26 mouse cellular contexts compared by ENCODE assay signal in genomic region chr12:73464311-73464710, GRCm38 (mm10).
"Had no signal": no experiment of that assay in that cellular context is flagged by ENCODE, and none has a peak within 500 bp of the region (broad histone marks: within the 10 kb centered on the region; RNA-seq: fewer than 3 reads in every experiment).

No protein-coding gene starts in this region.

- ATAC-seq: forebrain, embryonic 13.5 days; forebrain, embryonic 14.5 days; forebrain, embryonic 15.5 days; forebrain, embryonic 16.5 days; forebrain, postnatal 0 days had no signal

- H3K9me3 ChIP-seq: embryonic facial prominence, embryonic 10.5 days; embryonic facial prominence, embryonic 12.5 days; embryonic facial prominence, embryonic 13.5 days; embryonic facial prominence, embryonic 15.5 days; forebrain, embryonic 10.5 days; forebrain, embryonic 12.5 days; forebrain, embryonic 13.5 days; forebrain, embryonic 15.5 days had no signal

- DNase-seq: cerebellum, adult 9-10 months; cerebellum, adult 9-11 months; cerebellum, postnatal 10 days; cerebellum, postnatal 14 days; cerebellum, postnatal 25 days; cerebellum, postnatal 36 days; embryo, embryonic 11 days; forebrain, postnatal 0 days; gastrocnemius, adult 2 months; gastrocnemius, postnatal 10 days; gastrocnemius, postnatal 14 days; gastrocnemius, postnatal 25 days; gastrocnemius, postnatal 36 days; heart, adult 18-20 months; heart, adult 2 months had no signal

- H3K4me1 ChIP-seq: forebrain, embryonic 12.5 days; forebrain, embryonic 13.5 days; forebrain, embryonic 15.5 days had no signal

- H3K27me3 ChIP-seq: embryonic facial prominence, embryonic 12.5 days; embryonic facial prominence, embryonic 13.5 days; embryonic facial prominence, embryonic 15.5 days; forebrain, embryonic 12.5 days; forebrain, embryonic 15.5 days had no signal

- H3K9ac ChIP-seq: embryonic facial prominence, embryonic 12.5 days; embryonic facial prominence, embryonic 13.5 days; embryonic facial prominence, embryonic 15.5 days; forebrain, embryonic 12.5 days; forebrain, embryonic 13.5 days; forebrain, embryonic 15.5 days; forebrain, postnatal 0 days had no signal

- H3K4me2 ChIP-seq: embryonic facial prominence, embryonic 12.5 days; embryonic facial prominence, embryonic 13.5 days; embryonic facial prominence, embryonic 15.5 days; forebrain, embryonic 12.5 days; forebrain, embryonic 13.5 days; forebrain, embryonic 15.5 days had no signal

- H3K27ac ChIP-seq: embryonic facial prominence, embryonic 10.5 days; embryonic facial prominence, embryonic 12.5 days; embryonic facial prominence, embryonic 13.5 days; embryonic facial prominence, embryonic 15.5 days; forebrain, embryonic 10.5 days; forebrain, embryonic 12.5 days; forebrain, embryonic 13.5 days; forebrain, embryonic 15.5 days; gastrocnemius, adult 2 months; heart, adult 2 months had no signal

- H3K4me3 ChIP-seq: embryonic facial prominence, embryonic 10.5 days; embryonic facial prominence, embryonic 12.5 days; embryonic facial prominence, embryonic 13.5 days; embryonic facial prominence, embryonic 15.5 days; erythroblast, embryonic 14.5 days; forebrain, embryonic 10.5 days; forebrain, embryonic 12.5 days; forebrain, embryonic 13.5 days; forebrain, embryonic 15.5 days; gastrocnemius, adult 2 months; heart, adult 2 months had no signal

- H3K36me3 ChIP-seq: embryonic facial prominence, embryonic 10.5 days; embryonic facial prominence, embryonic 12.5 days; embryonic facial prominence, embryonic 13.5 days; embryonic facial prominence, embryonic 15.5 days; forebrain, embryonic 10.5 days; forebrain, embryonic 12.5 days; forebrain, embryonic 15.5 days had no signal
